Mouse (Mus musculus) erythroid progenitor cell, adult 5-6 weeks (primary cell): ENCODE data around the gene Arid1a. TPM values are rescaled to one million over a fixed set of nuclear protein-coding genes. Genes with fewer than 3 reads are reported as not detected.

Experiments used
- total RNA-seq, 2 experiments: library from RNA; stranded (forward) in 1 of 2; stranded (reverse) in 1 of 2; fragments of 150-400 nt in 1 of 2; fragments of 186-747, 209-891 nt in 1 of 2; gene quantifications; 2 replicates each; pipeline versions ENCODE4 v1.2.3 to v1.2.4; 2015 to 2017; ENCODE audit warnings: low replicate concordance in 2 of 2

Arid1a gene
- total RNA-seq, 2 experiments from 2014 or later: 65.8 to 69.1 TPM

Other genes with a start within 250 kb of the Arid1a start
- not detected in 2 replicates for gene Kdf1, start 237.8 kb downstream of the Arid1a start, total RNA-seq (2015; ENCODE audit: low replicate concordance)
- not detected in 2 replicates for gene Kdf1, start 237.8 kb downstream of the Arid1a start, total RNA-seq (2017; ENCODE audit: low replicate concordance)
- 57.3 and 70.0 TPM in 2 replicates for gene Nudc, start 210.8 kb downstream of the Arid1a start, total RNA-seq (2015; ENCODE audit: low replicate concordance)
- 55.3 and 88.5 TPM in 2 replicates for gene Nudc, start 210.8 kb downstream of the Arid1a start, total RNA-seq (2017; ENCODE audit: low replicate concordance)
- not detected in 2 replicates for gene Nr0b2, start 203.4 kb downstream of the Arid1a start, total RNA-seq (2015; ENCODE audit: low replicate concordance)
- gene Nr0b2, start 203.4 kb downstream of the Arid1a start, total RNA-seq (2017; ENCODE audit: low replicate concordance): not detected in 2 replicates
- 1.7 and 3.6 TPM in 2 replicates for gene Gpatch3, start 182.0 kb downstream of the Arid1a start, total RNA-seq (2015; ENCODE audit: low replicate concordance)
- gene Gpatch3, start 182.0 kb downstream of the Arid1a start, total RNA-seq (2017; ENCODE audit: low replicate concordance): 4.1 and 19.7 TPM in 2 replicates
- 4.2 and 12.3 TPM in 2 replicates for gene Gpn2, start 172.4 kb downstream of the Arid1a start, total RNA-seq (2015; ENCODE audit: low replicate concordance)
- gene Gpn2, start 172.4 kb downstream of the Arid1a start, total RNA-seq (2017; ENCODE audit: low replicate concordance): 4.2 and 5.0 TPM in 2 replicates
- 2.9 TPM in 1 of 2 replicates, not detected in the other for gene Sfn, start 154.6 kb downstream of the Arid1a start, total RNA-seq (2015; ENCODE audit: low replicate concordance)
- gene Sfn, start 154.6 kb downstream of the Arid1a start, total RNA-seq (2017; ENCODE audit: low replicate concordance): 0.64 TPM in 1 of 2 replicates, not detected in the other
- gene Zdhhc18, start 106.6 kb downstream of the Arid1a start, total RNA-seq (2015; ENCODE audit: low replicate concordance): 8.3 and 19.3 TPM in 2 replicates
- 3.9 and 11.2 TPM in 2 replicates for gene Zdhhc18, start 106.6 kb downstream of the Arid1a start, total RNA-seq (2017; ENCODE audit: low replicate concordance)
- gene Pigv, start 84.1 kb downstream of the Arid1a start, total RNA-seq (2015; ENCODE audit: low replicate concordance): 1.3 and 4.0 TPM in 2 replicates
- 2.7 and 3.2 TPM in 2 replicates for gene Pigv, start 84.1 kb downstream of the Arid1a start, total RNA-seq (2017; ENCODE audit: low replicate concordance)
- 73.9 and 91.8 TPM in 2 replicates for gene Rps6ka1, start 131.0 kb upstream of the Arid1a start, total RNA-seq (2015; ENCODE audit: low replicate concordance)
- 77.2 and 91.8 TPM in 2 replicates for gene Rps6ka1, start 131.0 kb upstream of the Arid1a start, total RNA-seq (2017; ENCODE audit: low replicate concordance)
- gene Hmgn2, start 211.9 kb upstream of the Arid1a start, total RNA-seq (2015; ENCODE audit: low replicate concordance): 1,062 and 1,086 TPM in 2 replicates
- gene Hmgn2, start 211.9 kb upstream of the Arid1a start, total RNA-seq (2017; ENCODE audit: low replicate concordance): 532 and 653 TPM in 2 replicates
- 9.4 and 10.1 TPM in 2 replicates for gene Dhdds, start 244.1 kb upstream of the Arid1a start, total RNA-seq (2015; ENCODE audit: low replicate concordance)
- 10.1 and 12.1 TPM in 2 replicates for gene Dhdds, start 244.1 kb upstream of the Arid1a start, total RNA-seq (2017; ENCODE audit: low replicate concordance)